Mouse (Mus musculus): ENCODE measurements around the gene Foxred1. TPM values are rescaled to one million over a fixed set of nuclear protein-coding genes. Genes with fewer than 3 reads are reported as not detected.

Gene Foxred1
- polyA plus RNA-seq, 1 experiment, result 14.4 TPM

GRCm38 (mm10) chr9:35199772-35200471 is 10.9 kb downstream of the Foxred1 start, which contains the start of the genes Srpr and Tirap:
Gene Srpr, plus strand, starts transcription at chr9:35200175.
Gene Tirap, minus strand, starts transcription at chr9:35200291.
- peak within 1 kb of the TSS; percentile 55 for H3K4me3 ChIP-seq (ENCODE audit: insufficient read depth, poor library complexity, severe bottlenecking)
- no peaks in the 10 kb centered on the region for H3K36me3 ChIP-seq (ENCODE audit: control insufficient read depth, insufficient read depth)
- TF ChIP-seq USF1 (IDR thresholded peaks at IDR 0.05; ENCODE audit: low read depth) (no peak), CTCF (IDR thresholded peaks at IDR 0.05; ENCODE audit: control insufficient read depth, insufficient read depth, insufficient read length) (peak; percentile 96), MYOD1 (IDR thresholded peaks at IDR 0.05; ENCODE audit: control insufficient read depth, insufficient read length, low read depth) (no peak)
- no peaks in the 10 kb centered on the region for H3K79me3 ChIP-seq (ENCODE audit: low read depth)
- H3K27me3 ChIP-seq (ENCODE audit: control insufficient read depth, insufficient read depth, insufficient read length), result no peaks in the 10 kb centered on the region
- H3K79me2 ChIP-seq (ENCODE audit: control insufficient read depth, insufficient read depth), result peaks cover 14% of the 10 kb centered on the region
- peak within 1 kb of the TSS; percentile 62 for H3ac ChIP-seq (ENCODE audit: control insufficient read depth, insufficient read length, low read depth)

DNA sequence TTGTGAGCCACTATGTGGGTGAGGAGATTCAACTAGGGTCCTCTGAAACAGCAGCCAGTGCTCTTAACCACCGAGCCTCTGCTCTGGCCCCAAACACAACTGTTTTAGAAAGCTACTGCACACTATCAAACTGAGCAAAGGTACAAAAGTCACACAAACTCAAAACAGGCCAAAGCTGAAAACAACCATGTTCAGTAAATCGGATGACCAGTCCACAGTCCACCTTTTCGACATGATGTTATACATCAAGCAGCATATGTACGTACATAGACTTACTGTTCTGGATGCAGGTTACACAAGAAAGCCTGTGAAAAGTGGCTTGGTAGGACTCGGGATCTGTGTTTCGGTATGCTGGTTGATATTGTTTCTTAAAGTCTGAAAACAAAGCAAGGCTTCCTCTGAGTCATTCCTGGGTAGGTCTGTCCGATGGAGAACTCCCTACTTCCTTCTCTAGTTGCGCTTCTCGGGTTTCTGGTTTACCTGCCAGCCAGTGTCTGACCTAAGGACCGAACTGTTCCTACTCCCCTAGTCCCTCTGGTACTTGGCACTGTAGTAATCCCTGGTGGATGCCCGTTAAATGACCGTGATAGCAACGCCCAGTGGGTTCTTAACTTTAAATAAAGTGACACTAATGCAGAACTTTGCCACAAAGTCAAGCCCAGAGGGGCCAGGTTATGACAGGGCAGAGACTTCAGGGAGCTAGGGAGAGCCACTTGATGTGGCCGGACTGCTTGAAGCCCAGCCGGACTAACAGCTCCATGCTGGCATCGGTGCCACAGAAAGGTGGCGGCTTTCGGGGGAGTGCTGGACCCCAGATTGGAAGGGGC is 11.7 kb downstream of the Foxred1 start:
- Histone ChIP-seq H3K27me3 (ENCODE audit: control insufficient read depth, insufficient read depth, insufficient read length) (no peaks in the 10 kb centered on the region), H3K36me3 (ENCODE audit: control insufficient read depth, insufficient read depth) (no peaks in the 10 kb centered on the region), H3ac (ENCODE audit: control insufficient read depth, insufficient read length, low read depth) (peak overlapping the region; percentile 62), H3K79me3 (ENCODE audit: low read depth) (no peaks in the 10 kb centered on the region), H3K79me2 (ENCODE audit: control insufficient read depth, insufficient read depth) (peaks cover 14% of the 10 kb centered on the region), H3K4me3 (ENCODE audit: insufficient read depth, poor library complexity, severe bottlenecking) (peak overlapping the region; percentile 55)
- no peak for TF ChIP-seq CEBPB (IDR thresholded peaks at IDR 0.05; ENCODE audit: low read depth)
- TF ChIP-seq CTCF (IDR thresholded peaks at IDR 0.05; ENCODE audit: control insufficient read depth, insufficient read depth, insufficient read length), result no peak
- no peak for TF ChIP-seq MYOD1 (IDR thresholded peaks at IDR 0.05; ENCODE audit: control insufficient read depth, insufficient read length, low read depth)
- no peak for TF ChIP-seq USF1 (IDR thresholded peaks at IDR 0.05; ENCODE audit: low read depth)
- no peak for TF ChIP-seq FOSL1 (IDR thresholded peaks at IDR 0.05; ENCODE audit: insufficient read depth, low read length, poor library complexity, severe bottlenecking)

GRCm38 (mm10) chr9:35198351-35198750 is 12.5 kb downstream of the Foxred1 start:
- Histone ChIP-seq H3K36me3 (ENCODE audit: control insufficient read depth, insufficient read depth) (no peaks in the 10 kb centered on the region), H3K4me3 (ENCODE audit: insufficient read depth, poor library complexity, severe bottlenecking) (no peak overlapping the region)
- TF ChIP-seq MYOG (IDR thresholded peaks at IDR 0.05; ENCODE audit: control insufficient read depth, extremely low read depth, insufficient read length), result no peak
- no peak for TF ChIP-seq FOSL1 (IDR thresholded peaks at IDR 0.05; ENCODE audit: insufficient read depth, low read length, poor library complexity, severe bottlenecking)
- TF ChIP-seq MAX (IDR thresholded peaks at IDR 0.05), result no peak
- TF ChIP-seq CTCF (IDR thresholded peaks at IDR 0.05; ENCODE audit: control insufficient read depth, insufficient read depth, insufficient read length), result no peak
- no peak for TF ChIP-seq MYOD1 (IDR thresholded peaks at IDR 0.05; ENCODE audit: control insufficient read depth, insufficient read length, low read depth)

GRCm38 (mm10) chr9:35197625-35198024 is 13.2 kb downstream of the Foxred1 start:
- Histone ChIP-seq H3K4me3 (ENCODE audit: insufficient read depth, poor library complexity, severe bottlenecking) (no peak overlapping the region), H3K27me3 (ENCODE audit: control insufficient read depth, insufficient read depth, insufficient read length) (no peaks in the 10 kb centered on the region), H3K79me3 (ENCODE audit: low read depth) (peaks cover 2% of the 10 kb centered on the region), H3K36me3 (ENCODE audit: control insufficient read depth, insufficient read depth) (no peaks in the 10 kb centered on the region), H3K79me2 (ENCODE audit: control insufficient read depth, insufficient read depth) (peaks cover 14% of the 10 kb centered on the region), H3ac (ENCODE audit: control insufficient read depth, insufficient read length, low read depth) (no peak overlapping the region)
- TF ChIP-seq CTCF (IDR thresholded peaks at IDR 0.05; ENCODE audit: control insufficient read depth, insufficient read depth, insufficient read length) (no peak), FOSL1 (IDR thresholded peaks at IDR 0.05; ENCODE audit: insufficient read depth, low read length, poor library complexity, severe bottlenecking) (no peak)

More at GRCm38 (mm10) chr9:35198351-35198750, 12.5 kb downstream of the Foxred1 start:
- Histone ChIP-seq H3ac (ENCODE audit: control insufficient read depth, insufficient read length, low read depth) (no peak overlapping the region), H3K27me3 (ENCODE audit: control insufficient read depth, insufficient read depth, insufficient read length) (no peaks in the 10 kb centered on the region), H3K79me3 (ENCODE audit: low read depth) (peaks cover 1% of the 10 kb centered on the region), H3K79me2 (ENCODE audit: control insufficient read depth, insufficient read depth) (peaks cover 14% of the 10 kb centered on the region)

- Histone ChIP-seq H3K4me3 (ENCODE audit: insufficient read depth, poor library complexity, severe bottlenecking) (no peak overlapping the region), H3K36me3 (ENCODE audit: control insufficient read depth, insufficient read depth) (peaks cover 6% of the 10 kb centered on the region), H3K79me3 (ENCODE audit: low read depth) (peaks cover 2% of the 10 kb centered on the region), H3K27me3 (ENCODE audit: control insufficient read depth, insufficient read depth, insufficient read length) (no peaks in the 10 kb centered on the region), H3K79me2 (ENCODE audit: control insufficient read depth, insufficient read depth) (peaks cover 8% of the 10 kb centered on the region), H3ac (ENCODE audit: control insufficient read depth, insufficient read length, low read depth) (no peak overlapping the region)
- TF ChIP-seq FOSL1 (IDR thresholded peaks at IDR 0.05; ENCODE audit: insufficient read depth, low read length, poor library complexity, severe bottlenecking), result no peak
- TF ChIP-seq MYOG (IDR thresholded peaks at IDR 0.05; ENCODE audit: control insufficient read depth, extremely low read depth, insufficient read length), result no peak
- no peak for TF ChIP-seq MAX (IDR thresholded peaks at IDR 0.05)
- no peak for TF ChIP-seq MYOD1 (IDR thresholded peaks at IDR 0.05; ENCODE audit: control insufficient read depth, insufficient read length, low read depth)
- TF ChIP-seq CEBPB (IDR thresholded peaks at IDR 0.05; ENCODE audit: low read depth), result no peak
These were observed 16.8 kb downstream of the Foxred1 start for GRCm38 (mm10) chr9:35194048-35194447.
